Mouse (Mus musculus) granulocyte monocyte progenitor cell, adult 5-6 weeks (primary cell): ENCODE data around the gene Spry1. TPM values are rescaled to one million over a fixed set of nuclear protein-coding genes. Genes with fewer than 3 reads are reported as not detected.
A peak's percentile ranks its signal among the peaks of the same experiment; 100 is the strongest.

Experiments used
- ATAC-seq: replicated peaks from 2 replicates; pipeline ENCODE4 v1.8.0; 2016; ENCODE audit warnings: mild to moderate bottlenecking, moderate TSS enrichment, inconsistent platforms; ENCODE audit not compliant: poor library complexity, severe bottlenecking
- total RNA-seq, 2 experiments: library from RNA; stranded (forward) in 1 of 2; stranded (reverse) in 1 of 2; fragments of 200-712, 200-1000 nt in 1 of 2; fragments of >200 nt in 1 of 2; fragmentation: Nextera tagmentation in 1 of 2; gene quantifications; 2 replicates each; pipeline ENCODE4 v1.2.3; 2014 to 2017

The Spry1 gene
- total RNA-seq, 2 experiments from 2014 or later = 2.1 to 2.6 TPM

GRCm38 (mm10) chr3:37640810-37641209 is 1.1 kb downstream of the Spry1 start:
- ATAC-seq = peak; percentile 76

GRCm38 (mm10) chr3:37641796-37642680 is 2.3 kb downstream of the Spry1 start:
- no peak for ATAC-seq

GRCm38 (mm10) chr3:37642681-37643214 is 3.0 kb downstream of the Spry1 start:
- no peak for ATAC-seq

- ATAC-seq = no peak
Observed at GRCm38 (mm10) chr3:37643411-37643810, 3.7 kb downstream of the Spry1 start.

GRCm38 (mm10) chr3:37643903-37644302 is 4.2 kb downstream of the Spry1 start:
- no peak for ATAC-seq

GRCm38 (mm10) chr3:37645061-37645460 is 5.3 kb downstream of the Spry1 start:
- ATAC-seq = peak; percentile 55

- no peak for ATAC-seq
Observed at GRCm38 (mm10) chr3:37646221-37646620, 6.5 kb downstream of the Spry1 start.

- ATAC-seq = no peak
Observed at GRCm38 (mm10) chr3:37647225-37647624, 7.5 kb downstream of the Spry1 start.

GRCm38 (mm10) chr3:37648244-37648643 is 8.5 kb downstream of the Spry1 start:
- ATAC-seq = no peak

GRCm38 (mm10) chr3:37649281-37649680 is 9.5 kb downstream of the Spry1 start:
- no peak for ATAC-seq

- ATAC-seq = no peak
Observed at GRCm38 (mm10) chr3:37652537-37652936, 12.8 kb downstream of the Spry1 start.

- ATAC-seq = peak; percentile 84
Observed at GRCm38 (mm10) chr3:37653935-37654729, 14.4 kb downstream of the Spry1 start.

- no peak for ATAC-seq
Observed at GRCm38 (mm10) chr3:37654787-37655186, 15.0 kb downstream of the Spry1 start.

- no peak for ATAC-seq
Observed at GRCm38 (mm10) chr3:37655933-37656633, 16.3 kb downstream of the Spry1 start.

GRCm38 (mm10) chr3:37657009-37657408 is 17.3 kb downstream of the Spry1 start:
- ATAC-seq = no peak

GRCm38 (mm10) chr3:37658155-37658554 is 18.4 kb downstream of the Spry1 start:
- ATAC-seq = no peak

- peak; percentile 74 for ATAC-seq
Observed at GRCm38 (mm10) chr3:37659621-37660020, 19.9 kb downstream of the Spry1 start.

- ATAC-seq = peak; percentile 90
Observed at GRCm38 (mm10) chr3:37666291-37667118, 26.8 kb downstream of the Spry1 start.

- ATAC-seq = no peak
Observed at GRCm38 (mm10) chr3:37667119-37667467, 27.3 kb downstream of the Spry1 start.

- ATAC-seq = no peak
Observed at GRCm38 (mm10) chr3:37667736-37668135, 28.0 kb downstream of the Spry1 start.
